Mouse (Mus musculus): ENCODE measurements around the gene Usf2. TPM values are rescaled to one million over a fixed set of nuclear protein-coding genes. Genes with fewer than 3 reads are reported as not detected.
"Not testable (repeated sequence)": the region's sequence is repeated elsewhere in the genome, so short reads cannot be mapped to it uniquely, and the experiment has no call there.

Gene Usf2
- polyA plus RNA-seq, 2 experiments: 24.0 to 169 TPM

GRCm38 (mm10) chr7:30945876-30946275, 10.7 kb downstream of the Usf2 start:
- no peak for TF ChIP-seq POLR2A (IDR thresholded peaks at IDR 0.05; ENCODE audit: borderline replicate concordance, extremely low read depth, insufficient read depth, insufficient read length)
- H3K9ac ChIP-seq (ENCODE audit: low read depth, low read length, severe bottlenecking): no peak overlapping the region
- H3K27me3 ChIP-seq (ENCODE audit: control insufficient read depth, insufficient read depth, low read length): no peaks in the 10 kb centered on the region
- ATAC-seq (ENCODE audit: low FRiP score, low read depth) (no peak), DNase-seq (ENCODE audit: low spot score) (no peak)
- no peaks in the 10 kb centered on the region for H3K4me1 ChIP-seq (ENCODE audit: control insufficient read depth, insufficient read depth, low read length)
- no peak overlapping the region for H3K4me3 ChIP-seq (replicated peaks; ENCODE audit: low read length)
- WGBS: 93% methylated on average over 7 of the region's 7 CpGs
- no peaks in the 10 kb centered on the region for H3K9me3 ChIP-seq (ENCODE audit: control insufficient read depth, low read length)
- no peak overlapping the region for H3K4me2 ChIP-seq (replicated peaks; ENCODE audit: low read depth, low read length, severe bottlenecking)
- no peak overlapping the region for H3K27ac ChIP-seq (replicated peaks; ENCODE audit: low read depth, low read length)
- H3K36me3 ChIP-seq (ENCODE audit: control insufficient read depth, insufficient read depth, low read length): peaks cover 33% of the 10 kb centered on the region

GRCm38 (mm10) chr7:30945466-30945865, 11.1 kb downstream of the Usf2 start:
- H3K9ac ChIP-seq (ENCODE audit: low read depth, low read length, severe bottlenecking); H3K4me2 ChIP-seq (replicated peaks; ENCODE audit: low read depth, low read length, severe bottlenecking); ATAC-seq (ENCODE audit: low FRiP score, low read depth); H3K4me1 ChIP-seq (ENCODE audit: control insufficient read depth, insufficient read depth, low read length); H3K4me3 ChIP-seq (replicated peaks; ENCODE audit: low read length); DNase-seq (ENCODE audit: low spot score); H3K27ac ChIP-seq (replicated peaks; ENCODE audit: low read depth, low read length); H3K27me3 ChIP-seq (ENCODE audit: control insufficient read depth, insufficient read depth, low read length); H3K9me3 ChIP-seq (ENCODE audit: control insufficient read depth, low read length): not testable (repeated sequence)
- WGBS: 88% methylated on average over 7 of the region's 7 CpGs
- H3K36me3 ChIP-seq (ENCODE audit: control insufficient read depth, insufficient read depth, low read length): peaks cover 29% of the 10 kb centered on the region

GRCm38 (mm10) chr7:30944706-30945105, 11.9 kb downstream of the Usf2 start:
- not testable (repeated sequence) for H3K9ac ChIP-seq (ENCODE audit: low read depth, low read length, severe bottlenecking); H3K4me1 ChIP-seq (ENCODE audit: control insufficient read depth, insufficient read depth, low read length); H3K27me3 ChIP-seq (ENCODE audit: control insufficient read depth, insufficient read depth, low read length); H3K27ac ChIP-seq (replicated peaks; ENCODE audit: low read depth, low read length); ATAC-seq (ENCODE audit: low FRiP score, low read depth); H3K4me2 ChIP-seq (replicated peaks; ENCODE audit: low read depth, low read length, severe bottlenecking); H3K9me3 ChIP-seq (ENCODE audit: control insufficient read depth, low read length); DNase-seq (ENCODE audit: low spot score); H3K4me3 ChIP-seq (replicated peaks; ENCODE audit: low read length)
- H3K36me3 ChIP-seq (ENCODE audit: control insufficient read depth, insufficient read depth, low read length): peaks cover 23% of the 10 kb centered on the region
- WGBS: 63% methylated on average over 2 of the region's 2 CpGs

GRCm38 (mm10) chr7:30943909-30944635, 12.5 kb downstream of the Usf2 start, which contains the start of gene Hamp:
TSS of gene Hamp (minus strand) at chr7:30944032.
- Histone ChIP-seq H3K36me3 (ENCODE audit: control insufficient read depth, insufficient read depth, low read length) (peaks cover 17% of the 10 kb centered on the region), H3K27me3 (ENCODE audit: control insufficient read depth, insufficient read depth, low read length) (no peaks in the 10 kb centered on the region), H3K27ac (replicated peaks; ENCODE audit: low read depth, low read length) (no peak within 1 kb of the TSS), H3K9ac (ENCODE audit: low read depth, low read length, severe bottlenecking) (no peak within 1 kb of the TSS), H3K9me3 (ENCODE audit: control insufficient read depth, low read length) (no peaks in the 10 kb centered on the region), H3K4me2 (replicated peaks; ENCODE audit: low read depth, low read length, severe bottlenecking) (no peak within 1 kb of the TSS), H3K4me3 (replicated peaks; ENCODE audit: low read length) (no peak within 1 kb of the TSS), H3K4me1 (ENCODE audit: control insufficient read depth, insufficient read depth, low read length) (no peaks in the 10 kb centered on the region)
- 63% methylated on average over 9 of the region's 9 CpGs for WGBS
- TF ChIP-seq POLR2A (IDR thresholded peaks at IDR 0.05; ENCODE audit: borderline replicate concordance, extremely low read depth, insufficient read depth, insufficient read length): no peak
- ATAC-seq (ENCODE audit: low FRiP score, low read depth): no peak
- DNase-seq (ENCODE audit: low spot score): no peak

- DNase-seq (ENCODE audit: low spot score); H3K27ac ChIP-seq (replicated peaks; ENCODE audit: low read depth, low read length); H3K27me3 ChIP-seq (ENCODE audit: control insufficient read depth, insufficient read depth, low read length); H3K9ac ChIP-seq (ENCODE audit: low read depth, low read length, severe bottlenecking); H3K4me1 ChIP-seq (ENCODE audit: control insufficient read depth, insufficient read depth, low read length); H3K4me3 ChIP-seq (replicated peaks; ENCODE audit: low read length); ATAC-seq (ENCODE audit: low FRiP score, low read depth); H3K4me2 ChIP-seq (replicated peaks; ENCODE audit: low read depth, low read length, severe bottlenecking); H3K9me3 ChIP-seq (ENCODE audit: control insufficient read depth, low read length): not testable (repeated sequence)
- peaks cover 11% of the 10 kb centered on the region; the same call in 1 of the 2 replicates for H3K36me3 ChIP-seq (ENCODE audit: control insufficient read depth, insufficient read depth, low read length)
- 47% methylated on average over 3 of the region's 3 CpGs for WGBS
These were observed 14.2 kb downstream of the Usf2 start for GRCm38 (mm10) chr7:30942365-30942764.

GRCm38 (mm10) chr7:30940070-30940469, 16.5 kb downstream of the Usf2 start:
- H3K9ac ChIP-seq (ENCODE audit: low read depth, low read length, severe bottlenecking); H3K9me3 ChIP-seq (ENCODE audit: control insufficient read depth, low read length); H3K27ac ChIP-seq (replicated peaks; ENCODE audit: low read depth, low read length); DNase-seq (ENCODE audit: low spot score); H3K4me1 ChIP-seq (ENCODE audit: control insufficient read depth, insufficient read depth, low read length); H3K27me3 ChIP-seq (ENCODE audit: control insufficient read depth, insufficient read depth, low read length); H3K4me2 ChIP-seq (replicated peaks; ENCODE audit: low read depth, low read length, severe bottlenecking); ATAC-seq (ENCODE audit: low FRiP score, low read depth); H3K4me3 ChIP-seq (replicated peaks; ENCODE audit: low read length); H3K36me3 ChIP-seq (ENCODE audit: control insufficient read depth, insufficient read depth, low read length): not testable (repeated sequence)
- 92% methylated on average over 1 of the region's 1 CpGs for WGBS

- not testable (repeated sequence) for H3K4me3 ChIP-seq (replicated peaks; ENCODE audit: low read length); H3K9ac ChIP-seq (ENCODE audit: low read depth, low read length, severe bottlenecking); H3K27me3 ChIP-seq (ENCODE audit: control insufficient read depth, insufficient read depth, low read length); H3K9me3 ChIP-seq (ENCODE audit: control insufficient read depth, low read length); DNase-seq (ENCODE audit: low spot score); H3K4me2 ChIP-seq (replicated peaks; ENCODE audit: low read depth, low read length, severe bottlenecking); H3K4me1 ChIP-seq (ENCODE audit: control insufficient read depth, insufficient read depth, low read length); H3K36me3 ChIP-seq (ENCODE audit: control insufficient read depth, insufficient read depth, low read length); ATAC-seq (ENCODE audit: low FRiP score, low read depth); H3K27ac ChIP-seq (replicated peaks; ENCODE audit: low read depth, low read length)
- WGBS: 68% methylated on average over 6 of the region's 6 CpGs
These were observed 21.0 kb downstream of the Usf2 start for GRCm38 (mm10) chr7:30935422-30936099.

- ATAC-seq (ENCODE audit: low FRiP score, low read depth); H3K9me3 ChIP-seq (ENCODE audit: control insufficient read depth, low read length); DNase-seq (ENCODE audit: low spot score); H3K27ac ChIP-seq (replicated peaks; ENCODE audit: low read depth, low read length); H3K9ac ChIP-seq (ENCODE audit: low read depth, low read length, severe bottlenecking); H3K4me3 ChIP-seq (replicated peaks; ENCODE audit: low read length); H3K36me3 ChIP-seq (ENCODE audit: control insufficient read depth, insufficient read depth, low read length); H3K27me3 ChIP-seq (ENCODE audit: control insufficient read depth, insufficient read depth, low read length); H3K4me1 ChIP-seq (ENCODE audit: control insufficient read depth, insufficient read depth, low read length); H3K4me2 ChIP-seq (replicated peaks; ENCODE audit: low read depth, low read length, severe bottlenecking): not testable (repeated sequence)
- 83% methylated on average over 2 of the region's 2 CpGs for WGBS
These were observed 32.0 kb downstream of the Usf2 start, which contains the start of gene Hamp2 for GRCm38 (mm10) chr7:30924581-30924980. TSS of gene Hamp2 (minus strand) at chr7:30924681.

All from limb, embryonic 14.5 days (tissue).